Mouse (Mus musculus) midbrain, embryonic 14.5 days (tissue): ENCODE measurements around the gene Gpr26. TPM values are rescaled to one million over a fixed set of nuclear protein-coding genes. Genes with fewer than 3 reads are reported as not detected.

Experiments
- polyA plus RNA-seq: library from polyadenylated mRNA; unstranded; fragments of >200 nt; fragmentation: Nextera tagmentation; extraction: Ambion mirVana; gene quantifications from 2 replicates; pipeline ENCODE4 v1.2.1, GENCODE M21; 2014

Gpr26 gene
- polyA plus RNA-seq, 1 experiment from 2014 or later: 2.6 TPM

Other genes with a start within 250 kb of the Gpr26 start
- 1.1 and 1.3 TPM in 2 replicates for gene Cpxm2, start 188.3 kb downstream of the Gpr26 start, polyA plus RNA-seq